Mouse (Mus musculus) urinary bladder, adult 2 months (tissue): Measurements from ENCODE around the gene Samd10. TPM values are rescaled to one million over a fixed set of nuclear protein-coding genes. Genes with fewer than 3 reads are reported as not detected.

Experiments
- polyA plus RNA-seq: library from polyadenylated mRNA; depleted of rRNA; stranded (reverse); fragments of >200 nt; gene quantifications from 2 replicates; pipeline ENCODE4 v1.2.3, GENCODE M21; 2012; rRNA removed

The Samd10 gene
- polyA plus RNA-seq, 1 experiment = 20.2 TPM

Other genes starting within 250 kb of the Samd10 start
- gene Zgpat, start 234.3 kb downstream of the Samd10 start, polyA plus RNA-seq = 36.7 and 41.9 TPM in 2 replicates
- 67.5 and 73.0 TPM in 2 replicates for gene Arfrp1, start 233.8 kb downstream of the Samd10 start, polyA plus RNA-seq
- gene Lime1, start 219.1 kb downstream of the Samd10 start, polyA plus RNA-seq = 26.6 and 36.3 TPM in 2 replicates
- gene Zbtb46, start 139.8 kb downstream of the Samd10 start, polyA plus RNA-seq = 4.4 and 4.6 TPM in 2 replicates
- not detected in 2 replicates for gene Abhd16b, start 106.0 kb downstream of the Samd10 start, polyA plus RNA-seq
- 118 and 128 TPM in 2 replicates for gene Tpd52l2, start 102.1 kb downstream of the Samd10 start, polyA plus RNA-seq
- gene Dnajc5, start 78.7 kb downstream of the Samd10 start, polyA plus RNA-seq = 51.2 and 52.7 TPM in 2 replicates
- gene Uckl1, start 14.3 kb downstream of the Samd10 start, polyA plus RNA-seq = 139 and 214 TPM in 2 replicates
- gene Prpf6, start 7.3 kb downstream of the Samd10 start, polyA plus RNA-seq = 30.7 and 40.9 TPM in 2 replicates
- gene Zfp512b, start 6.4 kb downstream of the Samd10 start, polyA plus RNA-seq = 43.9 and 52.6 TPM in 2 replicates
- 0.11 TPM in 1 of 2 replicates, not detected in the other for gene Gm29797, start 57.8 kb upstream of the Samd10 start, polyA plus RNA-seq
- gene Sox18, start 72.4 kb upstream of the Samd10 start, polyA plus RNA-seq = 20.0 and 27.2 TPM in 2 replicates
- 27.8 and 38.0 TPM in 2 replicates for gene Tcea2, start 81.1 kb upstream of the Samd10 start, polyA plus RNA-seq
- 40.4 and 51.8 TPM in 2 replicates for gene Rgs19, start 94.8 kb upstream of the Samd10 start, polyA plus RNA-seq
- gene Lkaaear1, start 99.2 kb upstream of the Samd10 start, polyA plus RNA-seq = not detected in 2 replicates
- gene Oprl1, start 115.8 kb upstream of the Samd10 start, polyA plus RNA-seq = 0.18 and 0.24 TPM in 2 replicates
- 0.03 and 0.06 TPM in 2 replicates for gene Myt1, start 164.1 kb upstream of the Samd10 start, polyA plus RNA-seq
- gene Pcmtd2, start 238.6 kb upstream of the Samd10 start, polyA plus RNA-seq = 43.8 and 51.5 TPM in 2 replicates